Mouse (Mus musculus) heart, adult 2 months (tissue): Measurements from ENCODE around the gene Ctps2.

Experiments used
- CTCF ChIP-seq: fragments of 200-600 bp; IDR thresholded peaks from 2 replicates; pipeline ENCODE4 v1.8.1; 2022; ENCODE audit warnings: antibody characterized with exemption, mild to moderate bottlenecking, moderate library complexity
- EP300 ChIP-seq: fragments of 200-500 bp; IDR thresholded peaks from 2 replicates; pipeline ENCODE4 v1.6.1; 2011; ENCODE audit warnings: low read depth, low read length, control low read depth; ENCODE audit not compliant: insufficient read depth
- POLR2A ChIP-seq: fragments of 200-500 bp; IDR thresholded peaks from 2 replicates; pipeline ENCODE4 v1.6.1; 2011; ENCODE audit warnings: mild to moderate bottlenecking, low read depth, low read length, control low read depth; ENCODE audit not compliant: insufficient read depth

DNA sequence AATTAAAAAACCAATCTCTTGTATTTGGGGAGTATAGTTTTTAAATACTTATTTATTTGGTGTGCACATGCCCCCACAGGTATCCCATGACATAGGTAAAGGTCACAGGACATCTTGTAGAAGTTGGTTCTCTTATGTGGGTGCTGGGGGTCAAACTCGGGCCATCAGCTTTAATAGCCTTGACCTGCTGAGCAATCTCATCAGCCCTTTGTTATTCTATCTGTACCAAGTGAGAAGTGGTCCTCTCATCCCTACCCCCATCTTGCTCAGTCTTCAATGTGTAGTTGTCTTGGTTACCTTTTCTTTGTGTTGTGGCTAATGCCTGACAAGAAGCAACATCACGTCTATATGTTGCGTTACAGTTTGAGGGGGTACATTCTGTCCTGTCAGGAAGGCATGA lies 56.9 kb downstream of the Ctps2 start:
- no peak for TF ChIP-seq CTCF
- no peak for TF ChIP-seq POLR2A
- no peak for TF ChIP-seq EP300
